Mouse (Mus musculus) frontal cortex, adult 2 months (tissue): ENCODE measurements around the gene Rab24. TPM values are rescaled to one million over a fixed set of nuclear protein-coding genes. Genes with fewer than 3 reads are reported as not detected.

Experiments used
- DNase-seq, 2 experiments: peaks; one replicate each; pipeline ENCODE4 v3.0.0; 2022; ENCODE audit warnings: low spot score in 1 of 2; ENCODE audit errors: extremely low spot score in 1 of 2
- polyA plus RNA-seq: library from polyadenylated mRNA; depleted of rRNA; stranded (reverse); fragments of >200 nt; gene quantifications from 2 replicates; pipeline ENCODE4 v1.2.3, GENCODE M21; 2012; rRNA removed

Rab24 gene
- polyA plus RNA-seq: 142 and 148 TPM in 2 replicates

DNA sequence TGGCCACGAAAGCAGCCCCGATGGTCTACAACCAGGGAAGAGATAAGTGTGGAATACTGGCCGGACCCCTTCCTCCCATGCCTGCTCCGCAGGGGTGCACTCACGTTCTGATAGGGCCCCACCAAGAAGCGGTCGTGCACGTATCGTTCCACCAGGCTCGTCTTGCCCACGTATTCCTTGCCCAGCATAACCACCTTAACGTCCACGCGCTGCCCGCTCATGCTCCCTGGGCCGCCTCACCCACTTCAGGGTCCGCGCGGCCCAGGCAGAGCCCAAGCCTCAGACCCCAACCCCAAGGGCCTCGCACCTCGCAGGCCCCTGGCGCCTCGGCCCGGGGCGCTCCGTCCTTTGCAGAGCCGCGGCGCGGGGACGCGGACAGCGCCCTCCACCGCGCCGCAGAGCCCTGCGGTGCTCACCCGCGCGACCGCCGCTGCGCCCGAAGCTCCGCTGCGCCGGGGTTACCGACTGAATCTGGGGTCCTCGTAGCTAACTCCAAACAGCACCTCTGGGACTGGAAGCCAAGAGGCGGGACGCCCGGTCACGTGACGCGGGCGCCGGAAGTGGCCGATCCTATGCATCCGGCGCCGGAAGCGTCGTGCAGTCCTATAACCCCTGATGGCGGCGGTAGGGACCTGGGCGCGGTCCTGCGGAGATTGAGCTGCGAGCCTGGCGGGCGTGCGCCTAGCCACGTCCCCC, at the start of gene Rab24:
Gene Rab24, minus strand, starts transcription at position 513 of the 696 bp plus-strand sequence.
- DNase-seq: peak; percentile 62 to 85

- peak in 1 of 2 experiments; percentile 45 for DNase-seq
Observed at GRCm38 (mm10) chr13:55371007-55371681, 49.4 kb upstream of the Rab24 start.

- DNase-seq: no peak
Observed at GRCm38 (mm10) chr13:55370234-55370633, 48.5 kb upstream of the Rab24 start.

DNA sequence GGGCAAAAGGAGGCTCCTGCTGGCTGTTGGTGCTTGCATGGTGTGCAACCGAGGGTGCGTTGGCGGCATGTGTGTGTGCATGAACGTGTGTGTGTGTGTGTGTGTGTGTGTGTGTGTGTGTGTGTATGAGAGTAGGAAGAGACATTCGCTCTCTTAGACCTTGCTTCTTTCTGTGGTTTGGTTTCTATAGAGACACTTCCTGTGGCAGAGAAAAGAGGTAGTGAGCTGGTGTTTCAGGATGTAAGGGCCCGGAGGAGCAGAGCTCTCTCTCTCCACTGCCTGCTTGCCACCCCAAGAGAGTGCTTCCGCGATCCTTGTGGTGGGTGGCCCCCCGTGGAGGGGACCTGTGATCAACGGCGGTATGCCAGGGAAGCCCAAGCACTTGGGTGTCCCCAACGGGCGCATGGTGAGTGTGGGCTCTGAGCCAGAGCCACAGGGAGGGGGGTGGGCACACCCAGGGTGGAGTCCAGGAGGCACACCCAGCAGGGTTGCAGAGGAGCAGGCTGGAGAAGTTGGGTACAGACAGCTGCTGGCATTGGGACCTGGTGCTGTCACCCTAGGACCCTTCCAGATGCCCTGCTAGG, 47.9 kb upstream of the Rab24 start, which contains the start of gene Rgs14:
Gene Rgs14, plus strand, starts transcription at position 202 of the 584 bp plus-strand sequence.
- peak; percentile 39 to 69 for DNase-seq

- DNase-seq: no peak
Observed at GRCm38 (mm10) chr13:55368401-55368800, 46.7 kb upstream of the Rab24 start.

DNA sequence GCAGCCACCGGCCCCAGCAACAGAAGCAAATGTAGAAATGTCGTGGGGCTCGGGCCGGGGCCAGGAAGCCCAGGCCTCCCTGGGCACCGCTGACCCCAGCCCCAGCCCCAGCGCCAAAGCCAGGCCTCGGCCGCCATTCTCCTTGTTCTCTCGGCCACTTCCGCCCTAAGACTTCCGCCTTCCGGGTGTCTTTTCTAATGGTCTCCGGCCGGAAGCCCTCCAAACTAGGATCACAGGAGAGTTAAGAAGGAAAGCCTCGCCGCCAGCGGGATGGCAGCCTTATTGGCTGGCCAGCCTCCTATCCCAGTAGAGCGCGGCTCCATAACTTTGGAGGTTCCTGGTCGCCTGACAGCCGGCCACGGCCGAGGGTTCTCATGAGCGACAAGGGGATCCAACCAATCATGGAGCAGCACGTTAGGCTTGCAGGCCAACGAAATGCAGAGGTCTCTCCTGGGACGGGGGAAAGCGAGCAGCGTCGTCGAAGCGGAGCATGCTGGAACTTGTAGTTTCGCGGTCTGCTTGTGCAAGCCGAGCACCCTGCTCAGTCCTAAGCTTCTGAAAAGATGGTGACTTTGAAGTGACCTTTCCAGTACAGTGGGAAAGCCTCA, 40.8 kb upstream of the Rab24 start, which contains the start of gene Lman2:
Gene Lman2, minus strand, starts transcription at position 331 of the 608 bp plus-strand sequence.
- peak; percentile 98 to 99 for DNase-seq

DNA sequence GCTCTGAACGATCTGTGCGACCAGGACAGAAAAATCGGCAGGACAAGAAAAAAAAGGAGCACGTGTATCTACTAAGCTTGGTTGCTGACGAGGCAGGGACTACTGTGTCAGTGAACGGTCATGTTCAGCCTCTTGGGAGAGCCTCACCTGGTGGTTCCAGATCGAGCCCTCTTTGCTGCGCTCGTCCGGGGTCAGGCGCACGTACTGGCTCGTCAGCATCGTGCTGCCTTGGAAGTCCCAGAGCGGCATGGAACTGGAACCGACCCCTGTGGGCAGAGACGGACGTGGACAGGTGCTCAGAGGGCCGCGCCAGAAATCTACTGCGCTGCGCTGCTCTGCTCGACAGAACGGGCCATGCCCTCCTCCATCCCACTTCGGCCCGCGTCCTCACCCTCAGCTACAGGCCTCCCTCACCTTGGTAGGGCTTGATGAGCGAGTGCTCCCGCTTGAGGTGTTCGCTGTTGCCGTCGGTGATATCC, 40.3 kb upstream of the Rab24 start:
- DNase-seq: no peak

DNA sequence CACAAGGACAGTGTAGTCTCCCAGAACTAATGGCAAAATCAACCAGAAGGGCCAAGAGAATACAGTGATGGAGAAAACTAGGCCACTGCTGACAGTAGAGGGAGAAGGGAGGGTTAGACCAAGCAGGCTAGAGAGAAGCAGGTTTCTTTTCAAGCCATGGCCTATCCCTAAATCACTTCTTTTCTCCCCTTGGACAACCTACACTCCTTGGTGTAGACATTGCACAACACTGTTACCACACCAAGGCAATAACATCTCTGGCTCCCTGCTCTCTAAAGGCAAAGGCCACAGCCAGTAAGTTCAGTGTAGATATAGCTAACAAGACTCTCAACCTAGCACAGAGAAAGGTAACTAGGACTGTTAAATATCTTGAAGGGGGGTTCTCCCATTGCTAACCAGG, 39.4 kb upstream of the Rab24 start:
- DNase-seq: no peak

DNA sequence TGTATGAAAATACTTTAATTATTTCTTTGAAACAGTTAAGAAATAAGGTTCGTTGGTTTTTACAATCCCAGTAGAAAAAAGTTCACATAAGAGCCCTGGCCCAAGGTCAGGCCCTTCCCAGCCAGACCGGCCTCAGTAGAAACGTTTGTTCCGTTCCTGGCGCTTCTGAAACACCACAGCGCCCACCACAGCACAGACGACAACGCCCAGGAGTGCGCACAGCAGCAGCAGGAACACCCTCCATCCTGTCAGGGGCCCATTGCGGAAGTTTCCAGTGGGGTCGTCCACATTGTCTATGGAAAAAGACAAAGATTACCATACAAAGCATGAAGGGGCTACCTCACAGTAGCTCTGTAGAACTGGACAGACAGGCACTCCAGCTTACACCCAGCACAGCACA, 25.0 kb upstream of the Rab24 start:
- no peak for DNase-seq

DNA sequence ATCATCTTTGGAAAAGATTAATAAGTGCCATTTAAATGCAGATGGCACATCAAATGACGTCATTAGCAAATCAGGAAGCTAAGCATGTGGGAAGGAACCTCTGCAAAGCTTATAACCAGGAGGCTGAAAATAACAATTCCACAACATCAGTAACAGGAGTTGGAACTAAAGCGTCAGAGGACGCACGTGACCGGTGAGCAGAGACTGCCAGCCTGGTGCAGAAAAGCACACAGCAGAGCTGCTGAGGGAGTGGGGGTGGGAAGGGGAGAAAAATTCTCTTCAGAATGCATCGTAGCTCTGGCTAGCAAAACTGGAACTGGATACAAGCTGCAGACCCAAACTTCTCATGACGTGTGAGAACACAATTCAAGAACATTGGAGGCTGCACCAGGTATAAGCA, 22.5 kb upstream of the Rab24 start:
- peak in 1 of 2 experiments; percentile 70 for DNase-seq

DNA sequence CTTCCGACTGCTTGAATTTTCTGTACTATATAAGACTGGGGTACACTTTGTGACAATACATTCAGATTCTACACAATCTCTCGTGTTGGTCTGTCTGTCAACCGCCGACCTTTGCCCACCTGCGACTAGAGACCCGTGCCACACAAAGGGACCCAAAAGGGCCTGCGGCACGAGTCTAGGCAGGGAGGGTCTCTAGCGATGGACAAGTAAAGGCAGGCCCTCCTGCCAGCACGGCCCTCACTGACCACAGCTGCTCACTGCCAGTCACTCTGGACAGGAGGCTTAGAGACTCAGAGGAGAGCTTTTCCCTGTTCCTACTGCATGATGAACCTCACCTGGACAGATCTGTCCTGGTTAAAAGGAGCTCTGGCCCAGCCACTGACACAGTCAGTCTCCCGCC, 20.7 kb upstream of the Rab24 start:
- DNase-seq: no peak

GRCm38 (mm10) chr13:55339259-55339658, 17.5 kb upstream of the Rab24 start:
- DNase-seq: no peak

- DNase-seq: no peak
Observed at GRCm38 (mm10) chr13:55338131-55339054, 16.6 kb upstream of the Rab24 start.

- no peak for DNase-seq
Observed at GRCm38 (mm10) chr13:55337341-55337975, 15.7 kb upstream of the Rab24 start.

GRCm38 (mm10) chr13:55335701-55336100, 14.0 kb upstream of the Rab24 start:
- DNase-seq: no peak

DNA sequence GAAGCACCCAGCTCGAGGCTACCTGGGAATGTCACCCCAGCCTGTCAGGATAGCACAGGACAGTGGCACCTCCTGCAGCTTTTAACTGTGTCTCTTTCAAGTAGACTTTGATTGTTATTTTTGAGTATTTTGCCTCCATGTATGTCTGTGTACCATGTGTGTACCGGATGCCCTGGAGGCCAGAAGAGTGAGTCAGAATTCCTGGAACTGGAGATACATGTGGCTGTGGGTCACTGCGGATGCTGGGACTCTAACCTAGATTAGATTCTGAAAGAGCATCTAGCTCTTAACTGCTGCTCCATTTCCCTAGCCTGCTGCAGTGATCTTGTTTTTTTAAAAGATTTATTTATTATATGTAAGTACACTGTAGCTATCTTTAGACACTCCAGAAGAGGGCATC, 10.6 kb upstream of the Rab24 start:
- DNase-seq: no peak

DNA sequence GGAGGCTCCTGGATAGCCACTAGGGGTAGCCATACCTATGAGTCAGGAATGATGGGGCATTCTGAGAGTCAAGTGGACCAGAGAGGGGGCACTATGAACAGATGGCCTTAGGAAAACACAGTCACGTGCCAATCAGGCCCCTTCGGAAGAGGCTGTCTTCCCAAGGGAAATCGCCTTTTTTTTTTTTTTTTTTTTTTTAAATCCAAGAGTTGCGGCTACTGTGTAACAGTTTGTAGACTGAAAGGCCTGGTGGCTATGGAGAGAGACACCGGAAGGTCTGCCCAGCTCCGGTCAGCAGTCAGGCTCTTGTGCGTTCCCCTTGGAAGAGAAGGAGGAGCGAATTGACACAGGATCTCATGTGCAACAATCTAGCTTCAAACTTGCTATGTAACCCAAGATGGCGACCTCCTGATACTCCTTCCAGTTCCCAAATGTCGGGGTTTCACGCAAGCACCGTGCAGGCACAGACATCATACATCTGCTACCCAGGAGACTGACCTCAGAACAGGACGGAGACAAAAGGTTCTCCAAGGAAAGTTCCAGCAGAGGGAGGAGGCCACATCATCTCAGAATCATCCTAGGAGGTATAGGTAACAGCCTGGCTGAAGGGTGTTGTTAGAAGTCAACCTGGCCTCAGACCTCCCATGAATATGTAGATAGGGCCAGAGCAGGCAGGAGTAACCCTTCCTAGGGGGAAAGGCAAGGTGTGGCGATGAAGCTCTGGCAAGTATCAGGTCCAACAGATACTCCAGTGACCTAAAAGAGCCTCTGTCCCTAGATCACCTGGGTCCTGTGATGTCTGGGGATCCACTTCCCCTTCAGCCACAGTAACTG, 9.0 kb upstream of the Rab24 start:
- DNase-seq: no peak

- DNase-seq: peak in 1 of 2 experiments; percentile 74
Observed at GRCm38 (mm10) chr13:55329683-55330566, 8.2 kb upstream of the Rab24 start, which contains the start of gene Mxd3. Mxd3 (minus strand) TSS chr13:55329823.
